12 mouse cellular contexts compared by ENCODE assay signal in genomic region chr15:99828061-99828460, GRCm38 (mm10).
"Had no signal": no experiment of that assay in that cellular context is flagged by ENCODE, and none has a peak within 500 bp of the region (broad histone marks: within the 10 kb centered on the region; RNA-seq: fewer than 3 reads in every experiment).

No protein-coding gene starts in this region.

- DNase-seq: left cerebral cortex, postnatal 4 days; liver; liver, embryonic 13.5 days; liver, postnatal 0 days; lung, adult 18-20 months; lung, adult 2 months; lung, embryonic 14.5 days; lung, postnatal 10 days; lung, postnatal 14 days; lung, postnatal 36 days; lung, postnatal 4 days; midbrain, embryonic 14.5 days had no signal
